Mouse (Mus musculus): ENCODE measurements at regions not wholly inside any gene's neighbourhood (a gene's known extent, or its start where the extent isn't known, plus 50 kb on each side); places are given as distances from the start of the nearest gene placed in this dataset.

DNA sequence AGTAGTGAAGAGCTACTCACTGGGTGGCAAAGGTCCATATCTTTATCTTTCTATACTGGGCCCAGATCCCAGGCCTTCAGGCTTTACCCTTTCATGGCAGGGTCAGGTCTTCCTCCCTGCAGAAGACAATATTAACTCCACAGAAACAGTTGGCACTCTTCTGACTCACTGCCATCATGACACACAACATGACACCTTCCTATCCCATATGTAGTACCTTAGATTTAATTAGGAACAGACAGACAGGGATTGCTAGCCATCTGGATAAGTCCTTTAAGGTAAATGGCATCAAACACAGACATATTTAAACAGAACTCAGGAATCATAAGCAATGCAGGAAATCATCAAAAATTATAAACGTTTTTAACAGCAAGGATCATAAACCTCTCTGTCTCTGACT lies 815.0 kb upstream of the Gm597 start:
- Histone ChIP-seq H3K9ac (ENCODE audit: low read length) (no peak overlapping the region), H3K9me3 (replicated peaks; ENCODE audit: control insufficient read depth, low read length) (no peaks in the 10 kb centered on the region), H3K4me1 (ENCODE audit: control insufficient read depth, insufficient read depth, low read length) (no peaks in the 10 kb centered on the region), H3K4me2 (ENCODE audit: low read length) (no peak overlapping the region), H3K36me3 (ENCODE audit: control insufficient read depth, insufficient read depth, low read length) (no peaks in the 10 kb centered on the region), H3K27me3 (replicated peaks; ENCODE audit: control insufficient read depth, insufficient read depth, low read length) (no peaks in the 10 kb centered on the region), H3K27ac (ENCODE audit: low read depth, low read length) (no peak overlapping the region), H3K4me3 (ENCODE audit: low read depth, low read length) (no peak overlapping the region)
- no peak for ATAC-seq
- 47% methylated on average over 1 of the region's 1 CpGs for WGBS
- peak; percentile 3 for DNase-seq (ENCODE audit: low spot score)

DNA sequence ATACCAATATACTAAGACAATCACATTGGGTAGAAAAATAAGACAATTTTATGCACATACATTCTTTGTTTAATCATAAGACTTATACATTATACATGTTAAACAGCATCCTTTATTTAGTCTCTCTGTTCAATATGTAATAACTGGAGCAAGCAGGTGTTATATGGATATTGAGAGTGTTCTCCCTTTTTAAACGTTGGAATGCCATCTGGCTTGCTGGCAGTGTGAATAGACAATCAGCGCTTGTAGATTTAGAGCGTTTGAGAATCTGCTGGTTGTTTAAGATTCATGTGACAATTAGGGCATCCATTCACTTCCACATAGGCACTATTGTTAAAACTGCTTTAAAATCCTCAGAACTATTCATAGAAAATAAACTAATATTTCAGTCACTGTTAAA lies 807.8 kb upstream of the Gm597 start:
- 65% methylated on average over 3 of the region's 3 CpGs for WGBS
- H3K4me1 ChIP-seq (ENCODE audit: control insufficient read depth, insufficient read depth, low read length): no peaks in the 10 kb centered on the region
- no peaks in the 10 kb centered on the region for H3K36me3 ChIP-seq (ENCODE audit: control insufficient read depth, insufficient read depth, low read length)
- H3K4me3 ChIP-seq (ENCODE audit: low read depth, low read length): no peak overlapping the region
- H3K27ac ChIP-seq (ENCODE audit: low read depth, low read length): no peak overlapping the region
- peak; percentile 68; the same call in 1 of the 2 replicates for ATAC-seq
- H3K9ac ChIP-seq (ENCODE audit: low read length): no peak overlapping the region
- H3K27me3 ChIP-seq (replicated peaks; ENCODE audit: control insufficient read depth, insufficient read depth, low read length): no peaks in the 10 kb centered on the region
- H3K4me2 ChIP-seq (ENCODE audit: low read length): no peak overlapping the region
- no peaks in the 10 kb centered on the region for H3K9me3 ChIP-seq (replicated peaks; ENCODE audit: control insufficient read depth, low read length)
- peak; percentile 79 for DNase-seq (ENCODE audit: low spot score)

All from forebrain, embryonic 14.5 days (tissue).